Mouse (Mus musculus) layer of hippocampus, postnatal 36 days (tissue): ENCODE measurements around the gene Pfkfb4. TPM values are rescaled to one million over a fixed set of nuclear protein-coding genes. Genes with fewer than 3 reads are reported as not detected.

Experiments used
- DNase-seq, 2 experiments: peaks; one replicate each; pipeline ENCODE4 v3.0.0; 2022
- microRNA-seq, 2 experiments: library from miRNA; unstranded; fragments of <30 nt; microRNA quantifications; one replicate each; pipeline ENCODE4 v1.2.0; 2021
- total RNA-seq, 2 experiments: library from RNA; stranded (reverse); gene quantifications; 2 replicates each; pipeline ENCODE4 v1.2.3; 2021

Gene Pfkfb4
- total RNA-seq, 2 experiments from 2014 or later, result 10.2 to 15.4 TPM

GRCm38 (mm10) chr9:109058006-109058765, 66.6 kb downstream of the Pfkfb4 start:
- DNase-seq, result no peak

GRCm38 (mm10) chr9:109059136-109059903, 67.7 kb downstream of the Pfkfb4 start, which contains the start of gene Trex1:
Trex1 (minus strand) TSS chr9:109059734.
- peak; percentile 86 to 88 for DNase-seq

- no peak for DNase-seq
These were observed 68.8 kb downstream of the Pfkfb4 start for GRCm38 (mm10) chr9:109060184-109060897.

- DNase-seq, result no peak
These were observed 69.3 kb downstream of the Pfkfb4 start for GRCm38 (mm10) chr9:109060898-109061295.

GRCm38 (mm10) chr9:109068095-109068735, 76.6 kb downstream of the Pfkfb4 start:
- DNase-seq, result no peak

- DNase-seq, result peak; percentile 92 to 94
These were observed 82.3 kb downstream of the Pfkfb4 start, which contains the start of gene Atrip for GRCm38 (mm10) chr9:109073661-109074573. Atrip (minus strand) TSS chr9:109074124.

GRCm38 (mm10) chr9:109080516-109080915, 88.9 kb downstream of the Pfkfb4 start:
- DNase-seq, result no peak

- no peak for DNase-seq
These were observed 90.2 kb downstream of the Pfkfb4 start for GRCm38 (mm10) chr9:109081749-109082123.

Small RNA genes lying within 50 kb of the gene (microRNA-seq; reads per million reads assigned to microRNA genes)
- 0 reads per million in 2 experiments for gene Mir711

Other genes with a start within 250 kb of the Pfkfb4 start
- gene Ip6k2, start 208.0 kb upstream of the Pfkfb4 start, total RNA-seq, result 100 to 1,000 TPM; 233 to 259 TPM
- gene Nckipsd, start 183.4 kb upstream of the Pfkfb4 start, total RNA-seq, result 10 to 100 TPM; 70.3 TPM
- gene Celsr3, start 165.5 kb upstream of the Pfkfb4 start, total RNA-seq, result 10 to 100 TPM; 60.6 to 73.4 TPM
- gene Slc26a6, start 138.5 kb upstream of the Pfkfb4 start, total RNA-seq, result 10 to 100 TPM; 17.9 to 23.1 TPM
- gene Tmem89, start 77.2 kb upstream of the Pfkfb4 start, total RNA-seq, result not detected
- 100 to 1,000 TPM; 346 to 350 TPM for gene Uqcrc1, start 55.1 kb upstream of the Pfkfb4 start, total RNA-seq
- gene Col7a1, start 38.2 kb upstream of the Pfkfb4 start, total RNA-seq, result 1 to 10 TPM; 2.8 to 5.0 TPM
- under 1 TPM; 0.33 to 0.40 TPM for gene Ucn2, start 5.8 kb upstream of the Pfkfb4 start, total RNA-seq
- 10 to 100 TPM; 40.4 to 48.9 TPM for gene Shisa5, start 46.8 kb downstream of the Pfkfb4 start, total RNA-seq
- gene Trex1, start 68.0 kb downstream of the Pfkfb4 start, total RNA-seq, result 10 to 100 TPM; 15.6 to 17.2 TPM
- 10 to 100 TPM; 28.1 to 31.0 TPM for gene Atrip, start 82.3 kb downstream of the Pfkfb4 start, total RNA-seq
- gene Ccdc51, start 90.7 kb downstream of the Pfkfb4 start, total RNA-seq, result 1 to 10 TPM; 8.5 to 9.1 TPM
- 100 to 1,000 TPM; 303 to 338 TPM for gene Tma7, start 90.8 kb downstream of the Pfkfb4 start, total RNA-seq
- gene Plxnb1, start 103.6 kb downstream of the Pfkfb4 start, total RNA-seq, result 10 to 100 TPM; 79.7 to 88.6 TPM
- not detected for gene Fbxw21, start 170.3 kb downstream of the Pfkfb4 start, total RNA-seq
- gene Fbxw13, start 204.2 kb downstream of the Pfkfb4 start, total RNA-seq, result not detected
- not detected for gene Fbxw20, start 243.0 kb downstream of the Pfkfb4 start, total RNA-seq